Comparison of ENCODE assay signal across 31 mouse cellular contexts in the genomic region with DNA sequence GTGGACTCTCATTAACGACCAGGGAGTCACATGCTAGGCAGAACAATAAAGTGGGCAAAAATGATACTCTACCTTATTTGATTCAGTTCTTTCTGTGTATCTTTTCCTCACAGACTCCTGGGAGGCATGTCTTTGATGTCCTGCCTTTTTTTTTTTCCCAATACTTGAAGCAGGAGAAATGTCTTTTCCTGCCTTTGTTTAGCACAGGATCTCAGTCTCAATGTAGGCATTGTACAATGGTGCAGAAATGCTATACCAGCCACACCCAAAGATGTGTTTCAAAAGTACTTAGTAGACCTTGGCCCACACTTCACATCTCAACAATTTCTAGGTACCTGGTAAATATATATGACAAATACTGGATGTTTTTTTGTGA. TPM values are rescaled to one million over a fixed set of nuclear protein-coding genes. Genes with fewer than 3 reads are reported as not detected.
DNase-seq lines count a peak whose midpoint lies in the region; ATAC-seq and TF ChIP-seq lines count a peak whose summit lies in the region.
"Had no signal": no experiment of that assay in that cellular context is flagged by ENCODE, and none has a peak within 500 bp of the region (broad histone marks: within the 10 kb centered on the region; RNA-seq: fewer than 3 reads in every experiment).

No protein-coding gene starts in this region.

- H3K27me3 ChIP-seq in heart, adult 2 months (ENCODE audit: control insufficient read depth, insufficient read depth, low read length): no peaks in the 10 kb centered on the region
- no peaks in the 10 kb centered on the region for H3K27me3 ChIP-seq in heart, embryonic 12.5 days (replicated peaks)
- H3K27me3 ChIP-seq in kidney, adult 2 months (replicated peaks; ENCODE audit: control insufficient read depth, insufficient read depth, low read length): no peaks in the 10 kb centered on the region
- H3K27me3 ChIP-seq in lung, embryonic 14.5 days (ENCODE audit: insufficient read depth, low read length): no peaks in the 10 kb centered on the region
- H3K27me3 ChIP-seq: hindbrain, embryonic 13.5 days; limb, embryonic 13.5 days; neural tube, embryonic 13.5 days; Patski had no signal

- WGBS in heart, adult 2 months: 20% methylated on average over 1 of the region's 1 CpGs
- 37% methylated on average over 1 of the region's 1 CpGs for WGBS in heart, embryonic 12.5 days
- WGBS in kidney, adult 2 months: 28% methylated on average over 1 of the region's 1 CpGs
- 21% methylated on average over 1 of the region's 1 CpGs for WGBS in lung, embryonic 14.5 days

- H3K4me1 ChIP-seq in heart, adult 2 months (ENCODE audit: control insufficient read depth, insufficient read depth, low read length): peaks cover 26% of the 10 kb centered on the region
- H3K4me1 ChIP-seq in heart, embryonic 12.5 days (replicated peaks): peaks cover 3% of the 10 kb centered on the region; the same call in 1 of the 2 replicates
- H3K4me1 ChIP-seq in kidney, adult 2 months (ENCODE audit: control insufficient read depth, insufficient read depth, low read length): peaks cover 2% of the 10 kb centered on the region; the same call in 1 of the 2 replicates
- H3K4me1 ChIP-seq in lung, embryonic 14.5 days (ENCODE audit: insufficient read depth): no peaks in the 10 kb centered on the region
- peaks cover 27% of the 10 kb centered on the region for H3K4me1 ChIP-seq in brown adipose tissue, adult 24 weeks (ENCODE audit: control insufficient read depth, insufficient read depth, insufficient read length, low read length)
- H3K4me1 ChIP-seq: hindbrain, embryonic 13.5 days; limb, embryonic 13.5 days; midbrain, embryonic 10.5 days; neural tube, embryonic 13.5 days had no signal

- no peak for TF ChIP-seq POLR2A in heart, adult 2 months (IDR thresholded peaks at IDR 0.05; ENCODE audit: insufficient read depth, low read depth, low read length)
- no peak for TF ChIP-seq POLR2A in kidney, adult 2 months (IDR thresholded peaks at IDR 0.05; ENCODE audit: low read depth, low read length)

- no peak overlapping the region for H3K4me2 ChIP-seq in heart, embryonic 12.5 days
- no peak overlapping the region for H3K4me2 ChIP-seq in lung, embryonic 14.5 days
- H3K4me2 ChIP-seq: hindbrain, embryonic 13.5 days; limb, embryonic 13.5 days; neural tube, embryonic 13.5 days had no signal

- peaks cover 5% of the 10 kb centered on the region; the same call in 1 of the 2 replicates for H3K9me3 ChIP-seq in heart, embryonic 12.5 days (replicated peaks)
- no peaks in the 10 kb centered on the region for H3K9me3 ChIP-seq in lung, embryonic 14.5 days (ENCODE audit: low read depth, low read length)
- H3K9me3 ChIP-seq: G1E; hindbrain, embryonic 13.5 days; limb, embryonic 13.5 days; midbrain, embryonic 10.5 days had no signal

- no peak for ATAC-seq in heart, embryonic 12.5 days (ENCODE audit: insufficient number of reproducible peaks, low FRiP score)
- no peak for ATAC-seq in lung, embryonic 14.5 days (ENCODE audit: insufficient read depth)
- ATAC-seq: forebrain, postnatal 0 days; midbrain, embryonic 16.5 days; Patski had no signal

- no peak overlapping the region for H3K4me3 ChIP-seq in heart, adult 2 months
- no peak overlapping the region for H3K4me3 ChIP-seq in heart, embryonic 12.5 days
- no peak overlapping the region for H3K4me3 ChIP-seq in kidney, adult 2 months (ENCODE audit: insufficient read depth, low read depth, low read length)
- no peak overlapping the region for H3K4me3 ChIP-seq in lung, embryonic 14.5 days (ENCODE audit: low read depth, low read length)
- no peak overlapping the region for H3K4me3 ChIP-seq in brown adipose tissue, adult 24 weeks (ENCODE audit: insufficient read depth, low read depth, low read length)
- H3K4me3 ChIP-seq: embryonic facial prominence, embryonic 10.5 days; hindbrain, embryonic 13.5 days; limb, embryonic 13.5 days; midbrain, embryonic 10.5 days; myocyte; neural tube, embryonic 13.5 days had no signal

- H3K27ac ChIP-seq in heart, adult 2 months: peak overlapping the region; percentile 90
- H3K27ac ChIP-seq in heart, embryonic 12.5 days (ENCODE audit: poor library complexity, severe bottlenecking): no peak overlapping the region
- peak overlapping the region; percentile 41 for H3K27ac ChIP-seq in kidney, adult 2 months (ENCODE audit: insufficient read depth, low read depth, low read length)
- H3K27ac ChIP-seq in lung, embryonic 14.5 days (ENCODE audit: low read depth): peak overlapping the region; percentile 13; the same call in 1 of the 2 replicates
- peak overlapping the region; percentile 99 for H3K27ac ChIP-seq in brown adipose tissue, adult 24 weeks (replicated peaks; ENCODE audit: low read depth, low read length)
- H3K27ac ChIP-seq: embryonic facial prominence, embryonic 10.5 days; hindbrain, embryonic 13.5 days; limb, embryonic 13.5 days; liver, embryonic 14.5 days; midbrain, embryonic 10.5 days; neural tube, embryonic 13.5 days had no signal

- H3K79me2 ChIP-seq in heart, adult 2 months (replicated peaks; ENCODE audit: control insufficient read depth, insufficient read depth, low read length): no peaks in the 10 kb centered on the region

- TF ChIP-seq EP300 in heart, adult 2 months (IDR thresholded peaks at IDR 0.05; ENCODE audit: insufficient read depth, low read depth, low read length): no peak

- TF ChIP-seq CTCF in heart, adult 2 months (IDR thresholded peaks at IDR 0.05): no peak
- TF ChIP-seq CTCF in kidney, adult 2 months (conservative IDR thresholded peaks at IDR 0.05; ENCODE audit: insufficient read depth, insufficient read length, low read depth, low read length): no peak
- no peak for TF ChIP-seq CTCF in lung, embryonic 14.5 days (IDR thresholded peaks at IDR 0.05; ENCODE audit: low read depth)

- intact Hi-C loops in heart, adult 2 months (cut with DNase I): no loop called here

- H3K9ac ChIP-seq in heart, adult 2 months (ENCODE audit: low read depth, low read length): no peak overlapping the region
- H3K9ac ChIP-seq in heart, embryonic 12.5 days: no peak overlapping the region
- no peak overlapping the region for H3K9ac ChIP-seq in lung, embryonic 14.5 days
- H3K9ac ChIP-seq: forebrain, postnatal 0 days; hindbrain, embryonic 13.5 days; limb, embryonic 13.5 days; liver, embryonic 14.5 days; neural tube, embryonic 13.5 days had no signal

- DNase-seq in heart, adult 2 months: no peak
- DNase-seq in kidney, adult 2 months: no peak
- no peak for DNase-seq in kidney, adult 9 months
- DNase-seq in lung, embryonic 14.5 days: no peak
- no peak for DNase-seq in lung, adult 18-20 months
- DNase-seq in ovary, adult 18-20 months (ENCODE audit: low spot score): no peak
- DNase-seq: adrenal gland, postnatal 36 days; cerebellum, adult 11 months; cerebellum, postnatal 10 days; forebrain, postnatal 0 days; gastrocnemius, postnatal 36 days; heart, postnatal 10 days; kidney, adult 8-10 months; layer of hippocampus, adult 9-11 months; thymus, adult 18-20 months; thymus, postnatal 36 days had no signal

- peaks cover 37% of the 10 kb centered on the region for H3K36me3 ChIP-seq in heart, adult 2 months (ENCODE audit: control insufficient read depth, insufficient read depth, low read length)
- peaks cover 4% of the 10 kb centered on the region; the same call in 1 of the 2 replicates for H3K36me3 ChIP-seq in heart, embryonic 12.5 days
- 0 out of 2 replicates have a peak, but pooled peaks cover 1% of the 10 kb centered on the region for H3K36me3 ChIP-seq in kidney, adult 2 months (ENCODE audit: control insufficient read depth, insufficient read depth, low read length)
- H3K36me3 ChIP-seq in lung, embryonic 14.5 days (ENCODE audit: insufficient read depth): 0 out of 2 replicates have a peak, but pooled peaks cover 5% of the 10 kb centered on the region
- H3K36me3 ChIP-seq: embryonic facial prominence, embryonic 10.5 days; G1E; hindbrain, embryonic 13.5 days; limb, embryonic 13.5 days; midbrain, embryonic 10.5 days; neural tube, embryonic 13.5 days had no signal

RNA-seq across cellular contexts. Expression of a gene that starts 10.5 kb away (rescaled TPM):
- total RNA-seq in heart, adult 2 months (2021): 10 to 100 TPM; 34.3 to 38.1 TPM
- polyA plus RNA-seq in heart, adult 2 months (2012; rRNA removed): 19.2 and 28.6 TPM in 2 replicates
- 28.7 and 28.8 TPM in 2 replicates for polyA plus RNA-seq in heart, embryonic 12.5 days (2016; fragmentation: Nextera tagmentation; extraction: Ambion mirVana)
- 14.2 and 24.0 TPM in 2 replicates for polyA plus RNA-seq in kidney, adult 2 months (2012; rRNA removed)
- polyA plus RNA-seq in lung, embryonic 14.5 days (2014; fragmentation: Nextera tagmentation; extraction: Ambion mirVana): 38.0 and 38.5 TPM in 2 replicates
- polyA plus RNA-seq in brown adipose tissue, adult 24 weeks (2012; ENCODE audit: insufficient read depth, insufficient read length, missing spikeins): 27.2 and 40.0 TPM in 2 replicates
- polyA plus RNA-seq: myocyte, Patski had no signal

RNA-seq across cellular contexts. Expression of a gene that starts 13.2 kb away (rescaled TPM):
- total RNA-seq in heart, adult 2 months (2021): 10 to 100 TPM; 22.4 to 25.3 TPM
- 28.1 and 42.1 TPM in 2 replicates for polyA plus RNA-seq in heart, adult 2 months (2012; rRNA removed)
- 9.9 and 10.7 TPM in 2 replicates for polyA plus RNA-seq in heart, embryonic 12.5 days (2016; fragmentation: Nextera tagmentation; extraction: Ambion mirVana)
- 27.5 and 44.3 TPM in 2 replicates for polyA plus RNA-seq in kidney, adult 2 months (2012; rRNA removed)
- 25.6 and 27.8 TPM in 2 replicates for polyA plus RNA-seq in lung, embryonic 14.5 days (2014; fragmentation: Nextera tagmentation; extraction: Ambion mirVana)
- polyA plus RNA-seq in brown adipose tissue, adult 24 weeks (2012; ENCODE audit: insufficient read depth, insufficient read length, missing spikeins): 13.3 and 27.1 TPM in 2 replicates
- total RNA-seq: G1E had no signal
- polyA plus RNA-seq: G1E, myocyte had no signal

RNA-seq across cellular contexts. Expression of a gene that starts 20.9 kb away (rescaled TPM):
- total RNA-seq in heart, adult 2 months (2021): 1 to 10 TPM; 3.4 to 5.6 TPM
- polyA plus RNA-seq in heart, adult 2 months (2012; rRNA removed): not detected in 2 replicates
- 2.4 and 3.6 TPM in 2 replicates for polyA plus RNA-seq in heart, embryonic 12.5 days (2016; fragmentation: Nextera tagmentation; extraction: Ambion mirVana)
- polyA plus RNA-seq in kidney, adult 2 months (2012; rRNA removed): not detected in 2 replicates
- polyA plus RNA-seq in lung, embryonic 14.5 days (2014; fragmentation: Nextera tagmentation; extraction: Ambion mirVana): 3.8 and 3.9 TPM in 2 replicates
- polyA plus RNA-seq in brown adipose tissue, adult 24 weeks (2012; ENCODE audit: insufficient read depth, insufficient read length, missing spikeins): not detected in 2 replicates
- total RNA-seq: forebrain, postnatal 0 days; G1E; gastrocnemius, postnatal 36 days had no signal
- polyA plus RNA-seq: embryonic facial prominence, embryonic 10.5 days; forebrain, postnatal 0 days; G1E; hindbrain, embryonic 13.5 days; myocyte; Patski had no signal

RNA-seq across cellular contexts. Expression of a gene that starts 20.9 kb away (rescaled TPM):
- total RNA-seq in heart, adult 2 months (2021): under 1 TPM in 1 of 2 experiments, not detected in 1; 0.77 TPM
- polyA plus RNA-seq in heart, adult 2 months (2012; rRNA removed): 0.29 and 0.70 TPM in 2 replicates
- not detected in 2 replicates for polyA plus RNA-seq in heart, embryonic 12.5 days (2016; fragmentation: Nextera tagmentation; extraction: Ambion mirVana)
- polyA plus RNA-seq in kidney, adult 2 months (2012; rRNA removed): 0.20 and 0.97 TPM in 2 replicates
- polyA plus RNA-seq in lung, embryonic 14.5 days (2014; fragmentation: Nextera tagmentation; extraction: Ambion mirVana): not detected in 2 replicates
- not detected in 2 replicates for polyA plus RNA-seq in brown adipose tissue, adult 24 weeks (2012; ENCODE audit: insufficient read depth, insufficient read length, missing spikeins)
- total RNA-seq: forebrain, postnatal 0 days; gastrocnemius, postnatal 36 days; heart, postnatal 10 days; left cerebral cortex, adult 18-20 months; left cerebral cortex, postnatal 25 days had no signal
- polyA plus RNA-seq: cortical plate, adult 2 months; embryonic facial prominence, embryonic 10.5 days; forebrain, postnatal 0 days; G1E; hindbrain, embryonic 13.5 days; limb, embryonic 13.5 days; midbrain, embryonic 10.5 days; midbrain, embryonic 16.5 days; myocyte; neural tube, embryonic 13.5 days; Patski had no signal

RNA-seq across cellular contexts. Expression of a gene that starts 21.6 kb away (rescaled TPM):
- 1 to 10 TPM; 3.1 to 3.4 TPM for total RNA-seq in heart, adult 2 months (2021)
- polyA plus RNA-seq in heart, adult 2 months (2012; rRNA removed): 1.8 and 3.7 TPM in 2 replicates
- polyA plus RNA-seq in heart, embryonic 12.5 days (2016; fragmentation: Nextera tagmentation; extraction: Ambion mirVana): 8.7 and 9.4 TPM in 2 replicates
- polyA plus RNA-seq in kidney, adult 2 months (2012; rRNA removed): 6.8 and 10.1 TPM in 2 replicates
- polyA plus RNA-seq in lung, embryonic 14.5 days (2014; fragmentation: Nextera tagmentation; extraction: Ambion mirVana): 11.7 and 12.7 TPM in 2 replicates
- 2.5 and 5.9 TPM in 2 replicates for polyA plus RNA-seq in brown adipose tissue, adult 24 weeks (2012; ENCODE audit: insufficient read depth, insufficient read length, missing spikeins)
